Mouse (Mus musculus) stomach, embryonic 15.5 days (tissue): ENCODE measurements around the gene Gvin1. TPM values are rescaled to one million over a fixed set of nuclear protein-coding genes. Genes with fewer than 3 reads are reported as not detected.
"Not testable (repeated sequence)": the region's sequence is repeated elsewhere in the genome, so short reads cannot be mapped to it uniquely, and the experiment has no call there.

Source experiments
- ATAC-seq: fragments of 200-750 bp; cut with Nextera tagmentation; 2 replicates; pipeline ENCODE4 v1.8.0; 2017; ENCODE audit warnings: low read depth, moderate number of reproducible peaks, moderate TSS enrichment; ENCODE audit not compliant: insufficient read depth, low FRiP score
- H3K27ac ChIP-seq: fragments of 300-500 bp; sonication (generic); 2 replicates; pipeline ENCODE4 v1.5.1; 2015; ENCODE audit warnings: mild to moderate bottlenecking, inconsistent platforms
- H3K27me3 ChIP-seq: fragments of 300-500 bp; sonication (generic); replicated peaks from 2 replicates; pipeline ENCODE4 v1.6.1; 2015; ENCODE audit warnings: inconsistent platforms
- H3K36me3 ChIP-seq: fragments of 300-500 bp; sonication (generic); 2 replicates; pipeline ENCODE4 v1.6.1; 2015; ENCODE audit warnings: inconsistent platforms
- H3K4me1 ChIP-seq: fragments of 300-500 bp; sonication (generic); 2 replicates; pipeline ENCODE4 v1.6.1; 2015; ENCODE audit warnings: inconsistent platforms
- H3K4me2 ChIP-seq: fragments of 300-500 bp; sonication (generic); 2 replicates; pipeline ENCODE4 v1.6.1; 2015; ENCODE audit warnings: mild to moderate bottlenecking, inconsistent platforms
- H3K4me3 ChIP-seq: fragments of 300-500 bp; sonication (generic); replicated peaks from 2 replicates; pipeline ENCODE4 v1.5.1; 2015; ENCODE audit warnings: inconsistent platforms
- H3K9ac ChIP-seq: fragments of 300-500 bp; sonication (generic); 2 replicates; pipeline ENCODE4 v1.6.1; 2015; ENCODE audit warnings: inconsistent platforms
- H3K9me3 ChIP-seq: fragments of 300-500 bp; sonication (generic); 2 replicates; pipeline ENCODE4 v1.6.1; 2016; ENCODE audit warnings: inconsistent platforms
- WGBS: fragments of 180-500 bp; shearing (Covaris S2); methylation state at CpG from one replicate; pipeline ENCODE4 v1.1.7; 2015; 5-methylcytosine and 5-hydroxymethylcytosine counted together
- polyA plus RNA-seq: library from polyadenylated mRNA; unstranded; fragments of >200 nt; fragmentation: Nextera tagmentation; extraction: Ambion mirVana; gene quantifications from 2 replicates; pipeline ENCODE4 v1.2.1, GENCODE M21; 2015

The Gvin1 gene
- polyA plus RNA-seq: 0.66 and 0.78 TPM in 2 replicates

GRCm38 (mm10) chr7:106215177-106215576, at the start of gene Gvin1:
Gene Gvin1 (minus strand): TSS chr7:106215326.
- not testable (repeated sequence) for H3K27me3 ChIP-seq, H3K27ac ChIP-seq, H3K4me2 ChIP-seq, H3K4me1 ChIP-seq, H3K4me3 ChIP-seq, H3K36me3 ChIP-seq, ATAC-seq, H3K9ac ChIP-seq, H3K9me3 ChIP-seq
- 65% methylated on average over 1 of the region's 1 CpGs for WGBS

GRCm38 (mm10) chr7:106251844-106252517, 36.9 kb upstream of the Gvin1 start:
- no peaks in the 10 kb centered on the region for H3K36me3 ChIP-seq
- H3K9ac ChIP-seq: no peak overlapping the region
- no peak overlapping the region for H3K4me2 ChIP-seq
- no peak overlapping the region for H3K4me3 ChIP-seq
- H3K27me3 ChIP-seq: no peaks in the 10 kb centered on the region
- no peaks in the 10 kb centered on the region for H3K9me3 ChIP-seq
- ATAC-seq: 0 out of 2 replicates have a peak, but pooled peaks have one; percentile 43
- no peaks in the 10 kb centered on the region for H3K4me1 ChIP-seq
- 78% methylated on average over 2 of the region's 2 CpGs for WGBS
- H3K27ac ChIP-seq: no peak overlapping the region

GRCm38 (mm10) chr7:106248922-106249321, 33.8 kb upstream of the Gvin1 start:
- Histone ChIP-seq H3K4me3 (no peak overlapping the region), H3K27me3 (no peaks in the 10 kb centered on the region), H3K9ac (no peak overlapping the region), H3K36me3 (no peaks in the 10 kb centered on the region), H3K4me2 (no peak overlapping the region), H3K4me1 (no peaks in the 10 kb centered on the region), H3K9me3 (no peaks in the 10 kb centered on the region), H3K27ac (no peak overlapping the region)
- ATAC-seq: no peak; the same call in 1 of the 2 replicates
- 82% methylated on average over 2 of the region's 2 CpGs for WGBS

- no peaks in the 10 kb centered on the region for H3K9me3 ChIP-seq
- H3K36me3 ChIP-seq: no peaks in the 10 kb centered on the region
- no peak overlapping the region for H3K9ac ChIP-seq
- H3K27me3 ChIP-seq: no peaks in the 10 kb centered on the region
- no peak overlapping the region for H3K4me3 ChIP-seq
- no peak for ATAC-seq
- 67% methylated on average over 2 of the region's 2 CpGs for WGBS
- H3K4me1 ChIP-seq: no peaks in the 10 kb centered on the region
- H3K4me2 ChIP-seq: no peak overlapping the region
- H3K27ac ChIP-seq: no peak overlapping the region
Observed at GRCm38 (mm10) chr7:106248245-106248644, 33.1 kb upstream of the Gvin1 start.

- Histone ChIP-seq H3K4me3 (no peak overlapping the region), H3K27ac (no peak overlapping the region), H3K4me1 (no peaks in the 10 kb centered on the region), H3K36me3 (no peaks in the 10 kb centered on the region), H3K9me3 (no peaks in the 10 kb centered on the region), H3K27me3 (no peaks in the 10 kb centered on the region), H3K9ac (no peak overlapping the region), H3K4me2 (no peak overlapping the region)
- no peak for ATAC-seq
- 66% methylated on average over 6 of the region's 6 CpGs for WGBS
Observed at GRCm38 (mm10) chr7:106245601-106246000, 30.5 kb upstream of the Gvin1 start.

- not testable (repeated sequence) for H3K4me3 ChIP-seq, H3K9ac ChIP-seq, H3K27ac ChIP-seq, H3K36me3 ChIP-seq, H3K27me3 ChIP-seq, H3K9me3 ChIP-seq, ATAC-seq, H3K4me1 ChIP-seq, H3K4me2 ChIP-seq
- WGBS: 87% methylated on average over 12 of the region's 12 CpGs
Observed at GRCm38 (mm10) chr7:106240484-106241275, 25.6 kb upstream of the Gvin1 start.

- H3K4me3 ChIP-seq: no peak overlapping the region
- H3K36me3 ChIP-seq: no peaks in the 10 kb centered on the region
- H3K4me2 ChIP-seq: no peak overlapping the region
- ATAC-seq: no peak
- no peaks in the 10 kb centered on the region for H3K27me3 ChIP-seq
- H3K9ac ChIP-seq: no peak overlapping the region
- no peaks in the 10 kb centered on the region for H3K4me1 ChIP-seq
- no peak overlapping the region for H3K27ac ChIP-seq
- no peaks in the 10 kb centered on the region for H3K9me3 ChIP-seq
Observed at GRCm38 (mm10) chr7:106237192-106237465, 22.0 kb upstream of the Gvin1 start.

GRCm38 (mm10) chr7:106236327-106237191, 21.4 kb upstream of the Gvin1 start:
- H3K4me2 ChIP-seq: no peak overlapping the region
- ATAC-seq: no peak
- WGBS: 56% methylated on average over 2 of the region's 2 CpGs
- H3K9ac ChIP-seq: no peak overlapping the region
- no peak overlapping the region for H3K27ac ChIP-seq
- no peaks in the 10 kb centered on the region for H3K27me3 ChIP-seq
- no peak overlapping the region for H3K4me3 ChIP-seq
- H3K4me1 ChIP-seq: no peaks in the 10 kb centered on the region
- H3K9me3 ChIP-seq: no peaks in the 10 kb centered on the region
- no peaks in the 10 kb centered on the region for H3K36me3 ChIP-seq

- 73% methylated on average over 2 of the region's 2 CpGs for WGBS
- H3K9me3 ChIP-seq: no peaks in the 10 kb centered on the region
- no peak overlapping the region for H3K4me2 ChIP-seq
- H3K4me3 ChIP-seq: no peak overlapping the region
- H3K9ac ChIP-seq: no peak overlapping the region
- H3K36me3 ChIP-seq: no peaks in the 10 kb centered on the region
- no peaks in the 10 kb centered on the region for H3K27me3 ChIP-seq
- no peaks in the 10 kb centered on the region for H3K4me1 ChIP-seq
- no peak for ATAC-seq
- H3K27ac ChIP-seq: no peak overlapping the region
Observed at GRCm38 (mm10) chr7:106235596-106235995, 20.5 kb upstream of the Gvin1 start.

GRCm38 (mm10) chr7:106215910-106216309, 784 bp upstream of the Gvin1 start:
- ATAC-seq, H3K27me3 ChIP-seq, H3K9ac ChIP-seq, H3K36me3 ChIP-seq, H3K4me2 ChIP-seq, H3K4me3 ChIP-seq, H3K4me1 ChIP-seq, H3K27ac ChIP-seq, H3K9me3 ChIP-seq: not testable (repeated sequence)

GRCm38 (mm10) chr7:106213770-106214169, 1.4 kb downstream of the Gvin1 start:
- not testable (repeated sequence) for H3K27ac ChIP-seq, H3K4me2 ChIP-seq, H3K4me3 ChIP-seq, H3K27me3 ChIP-seq, H3K36me3 ChIP-seq, H3K4me1 ChIP-seq, H3K9me3 ChIP-seq, H3K9ac ChIP-seq
- WGBS: no CpG with 5 or more reads among the region's 4 CpGs
- ATAC-seq: 0 out of 2 replicates have a peak, but pooled peaks have one; percentile 56

- not testable (repeated sequence) for H3K9ac ChIP-seq, ATAC-seq, H3K9me3 ChIP-seq, H3K4me2 ChIP-seq, H3K4me3 ChIP-seq, H3K27ac ChIP-seq, H3K4me1 ChIP-seq, H3K36me3 ChIP-seq, H3K27me3 ChIP-seq
- WGBS: 64% methylated on average over 2 of the region's 3 CpGs
Observed at GRCm38 (mm10) chr7:106206630-106207029, 8.5 kb downstream of the Gvin1 start.
